Mouse (Mus musculus) central nervous system, embryonic 11.5 days (tissue): Measurements from ENCODE around the gene Glt8d1. TPM values are rescaled to one million over a fixed set of nuclear protein-coding genes. Genes with fewer than 3 reads are reported as not detected.

Experiments
- polyA plus RNA-seq: library from polyadenylated mRNA; depleted of rRNA; stranded (reverse); fragments of >200 nt; gene quantifications from 2 replicates; pipeline ENCODE4 v1.2.3, GENCODE M21; 2012; rRNA removed

Glt8d1 gene
- polyA plus RNA-seq = 58.9 and 97.6 TPM in 2 replicates

DNA sequence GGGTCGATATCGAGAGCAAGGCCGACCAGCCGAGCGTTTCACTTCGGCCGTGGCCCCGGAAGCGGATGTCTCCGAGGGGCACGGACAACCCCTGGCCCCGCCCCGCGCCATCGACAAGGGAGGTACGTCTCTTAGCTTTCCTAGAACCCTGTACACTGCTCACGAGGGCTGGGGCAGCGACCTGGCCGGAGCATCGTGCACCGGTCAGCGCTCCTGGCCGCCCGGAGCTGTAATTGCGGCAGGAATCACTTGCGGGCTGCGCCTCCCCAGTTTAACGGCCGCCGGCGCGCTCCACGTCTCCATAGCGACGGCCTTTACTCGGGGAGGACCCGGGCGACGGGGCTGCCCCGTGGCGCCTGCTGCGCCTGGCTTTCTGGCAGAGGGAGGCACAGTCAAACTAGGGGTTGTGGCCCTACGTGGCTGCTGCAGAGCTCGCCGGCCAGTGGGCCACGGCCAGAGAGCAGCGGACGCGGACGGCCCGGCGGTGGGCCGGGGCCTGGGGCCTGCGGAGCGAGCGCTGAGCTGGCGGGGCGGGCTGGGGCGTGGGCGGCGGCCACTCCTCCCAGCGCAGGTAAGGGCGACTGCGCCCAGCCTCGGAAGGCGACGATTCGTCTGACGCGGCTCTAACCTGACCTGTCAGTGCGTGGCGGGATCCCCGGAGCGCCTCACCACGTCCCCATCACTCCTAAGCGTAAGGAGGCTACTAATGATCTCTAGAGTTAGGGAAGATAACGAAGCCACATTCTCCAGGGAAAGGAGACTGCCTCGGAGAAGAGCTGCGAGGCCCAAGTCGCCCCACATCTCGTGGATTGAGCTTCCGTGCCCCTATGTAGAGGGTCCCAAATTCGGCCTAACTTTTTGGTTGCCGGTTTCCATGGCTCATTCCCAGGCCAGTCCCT, at the start of gene Glt8d1, which contains the start of gene Spcs1:
Glt8d1 (plus strand) TSS at position 94 of the 899 bp plus-strand sequence.
Spcs1 (minus strand) TSS at position 366 of the 899 bp plus-strand sequence.

DNA sequence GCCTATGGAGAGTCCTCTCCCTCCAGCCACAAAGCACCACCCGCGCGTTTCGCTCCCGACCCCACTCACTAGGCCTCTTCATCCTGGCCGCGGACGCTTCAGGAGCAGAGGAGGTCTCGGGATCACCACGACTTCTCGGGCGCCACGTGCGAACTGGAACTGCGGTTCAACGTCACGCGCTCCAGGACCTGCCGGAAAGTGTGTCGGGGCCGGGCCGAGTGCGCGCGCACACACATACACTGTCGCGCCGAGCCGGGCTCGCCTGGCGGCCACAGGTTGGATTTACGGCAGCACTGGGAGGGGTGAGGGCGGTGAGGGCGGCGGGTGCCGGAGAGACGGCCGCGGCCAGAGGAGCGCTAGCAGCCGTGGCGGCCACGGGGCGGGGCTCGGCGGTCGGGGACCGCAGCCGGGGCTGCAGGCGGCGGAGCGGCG, 17.7 kb downstream of the Glt8d1 start, which contains the start of the genes Pbrm1 and Gnl3:
Pbrm1 (plus strand) TSS at position 279 of the 432 bp plus-strand sequence.
Gnl3 (minus strand) TSS at position 293 of the 432 bp plus-strand sequence.

Other genes with a start within 250 kb of the Glt8d1 start
- gene Tmem110, start 175.8 kb upstream of the Glt8d1 start, polyA plus RNA-seq = 25.2 and 29.3 TPM in 2 replicates
- 0.44 and 2.8 TPM in 2 replicates for gene Mustn1, start 122.2 kb upstream of the Glt8d1 start, polyA plus RNA-seq
- gene Itih4, start 114.9 kb upstream of the Glt8d1 start, polyA plus RNA-seq = 0.23 and 0.27 TPM in 2 replicates
- 1.9 and 3.6 TPM in 2 replicates for gene Itih3, start 77.6 kb upstream of the Glt8d1 start, polyA plus RNA-seq
- gene Itih1, start 58.1 kb upstream of the Glt8d1 start, polyA plus RNA-seq = 0.62 and 1.5 TPM in 2 replicates
- 14.9 and 15.4 TPM in 2 replicates for gene Nek4, start 50.0 kb upstream of the Glt8d1 start, polyA plus RNA-seq
- gene Spcs1, start 272 bp downstream of the Glt8d1 start, polyA plus RNA-seq = 128 and 218 TPM in 2 replicates
- gene Pbrm1, start 17.7 kb downstream of the Glt8d1 start, polyA plus RNA-seq = 44.9 and 53.0 TPM in 2 replicates
- 134 and 186 TPM in 2 replicates for gene Gnl3, start 17.8 kb downstream of the Glt8d1 start, polyA plus RNA-seq
- gene Smim4, start 127.6 kb downstream of the Glt8d1 start, polyA plus RNA-seq = 26.7 and 44.6 TPM in 2 replicates
- gene Nt5dc2, start 129.7 kb downstream of the Glt8d1 start, polyA plus RNA-seq = 300 and 453 TPM in 2 replicates
- 30.1 and 34.2 TPM in 2 replicates for gene Stab1, start 167.2 kb downstream of the Glt8d1 start, polyA plus RNA-seq
- 123 and 136 TPM in 2 replicates for gene Tnnc1, start 206.9 kb downstream of the Glt8d1 start, polyA plus RNA-seq
- gene Nisch, start 215.5 kb downstream of the Glt8d1 start, polyA plus RNA-seq = 453 and 485 TPM in 2 replicates
- gene Sema3g, start 216.5 kb downstream of the Glt8d1 start, polyA plus RNA-seq = 2.8 TPM in 2 replicates
- gene Phf7, start 249.9 kb downstream of the Glt8d1 start, polyA plus RNA-seq = 6.4 and 9.1 TPM in 2 replicates